Mouse (Mus musculus) intestine, postnatal 0 days (tissue): ENCODE results near the gene Plxdc1. TPM values are rescaled to one million over a fixed set of nuclear protein-coding genes. Genes with fewer than 3 reads are reported as not detected.

Experiments
- ATAC-seq: fragments of 200-750 bp; cut with Nextera tagmentation; 2 replicates; pipeline ENCODE4 v1.8.0; 2017; ENCODE audit warnings: mild to moderate bottlenecking, moderate TSS enrichment, moderate library complexity
- H3K27ac ChIP-seq: fragments of 300-500 bp; sonication (generic); 2 replicates; pipeline ENCODE4 v1.5.1; 2014; ENCODE audit warnings: mild to moderate bottlenecking, low read depth, low read length, moderate library complexity
- H3K27me3 ChIP-seq: fragments of 300-500 bp; sonication (generic); replicated peaks from 2 replicates; pipeline ENCODE4 v1.6.1; 2014; ENCODE audit warnings: low read length, mixed read lengths; ENCODE audit not compliant: control insufficient read depth, insufficient read depth
- H3K36me3 ChIP-seq: fragments of 300-500 bp; sonication (generic); 2 replicates; pipeline ENCODE4 v1.6.1; 2014; ENCODE audit warnings: mild to moderate bottlenecking, moderate library complexity; ENCODE audit not compliant: control insufficient read depth, insufficient read depth
- H3K4me1 ChIP-seq: fragments of 300-500 bp; sonication (generic); replicated peaks from 2 replicates; pipeline ENCODE4 v1.6.1; 2014; ENCODE audit warnings: antibody characterized with exemption, low read length, mixed read lengths; ENCODE audit not compliant: control insufficient read depth, insufficient read depth
- H3K4me2 ChIP-seq: fragments of 300-500 bp; sonication (generic); replicated peaks from 2 replicates; pipeline ENCODE4 v1.6.1; 2014; ENCODE audit warnings: low read depth, mild to moderate bottlenecking, moderate library complexity
- H3K4me3 ChIP-seq: fragments of 300-500 bp; sonication (generic); 2 replicates; pipeline ENCODE4 v1.5.1; 2014; ENCODE audit warnings: low read depth, low read length
- H3K9ac ChIP-seq: fragments of 300-500 bp; sonication (generic); 2 replicates; pipeline ENCODE4 v1.6.1; 2014; ENCODE audit warnings: mild to moderate bottlenecking, low read depth, low read length
- H3K9me3 ChIP-seq: fragments of 300-500 bp; sonication (generic); 2 replicates; pipeline ENCODE4 v1.6.1; 2016; ENCODE audit warnings: mixed run types; ENCODE audit not compliant: control insufficient read depth
- CTCF ChIP-seq: sonication (generic); IDR thresholded peaks from 2 replicates; pipeline ENCODE4 v1.5.1; 2016; ENCODE audit warnings: low read depth, mild to moderate bottlenecking, control low read depth, antibody characterized with exemption, moderate library complexity
- WGBS: fragments of 180-500 bp; shearing (Covaris S2); extraction: QIAGEN DNeasy Blood & Tissue Kit; methylation state at CpG from one replicate; pipeline ENCODE4 v1.1.7; 2014; 5-methylcytosine and 5-hydroxymethylcytosine counted together
- polyA plus RNA-seq: library from polyadenylated mRNA; unstranded; fragments of >200 nt; fragmentation: Nextera tagmentation; extraction: Ambion mirVana; gene quantifications from 2 replicates; pipeline ENCODE4 v1.2.1, GENCODE M21; 2015

The Plxdc1 gene
- polyA plus RNA-seq, 1 experiment from 2014 or later = 0.30 TPM

DNA sequence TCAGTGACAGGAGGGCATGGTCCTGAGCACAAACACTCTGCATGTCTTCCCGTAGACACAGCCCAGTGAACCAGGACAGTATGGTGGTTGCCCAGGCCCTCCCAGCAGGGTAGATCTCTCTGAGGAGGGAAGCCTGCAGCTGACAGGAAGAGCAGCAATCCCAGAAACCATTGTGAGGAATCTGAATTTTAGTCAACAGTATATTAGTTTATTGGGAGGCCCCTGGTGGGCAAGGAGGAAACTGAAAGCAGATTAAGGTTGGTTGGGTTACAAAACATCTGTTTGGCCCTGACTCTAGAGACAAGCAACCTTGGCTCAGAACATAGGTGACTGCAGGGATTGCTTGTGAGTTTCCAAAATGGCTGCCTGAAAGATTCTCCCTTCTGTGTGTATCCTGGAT lies 2.3 kb downstream of the Plxdc1 start:
- H3K9ac ChIP-seq = no peak overlapping the region
- TF ChIP-seq CTCF = no peak
- H3K9me3 ChIP-seq = no peaks in the 10 kb centered on the region
- H3K36me3 ChIP-seq = no peaks in the 10 kb centered on the region
- no peak overlapping the region for H3K4me3 ChIP-seq
- H3K4me1 ChIP-seq = 0 out of 2 replicates have a peak, but pooled peaks cover 3% of the 10 kb centered on the region
- peaks cover 16% of the 10 kb centered on the region; the same call in 1 of the 2 replicates for H3K27me3 ChIP-seq
- no peak for ATAC-seq
- 77% methylated on average over 1 of the region's 1 CpGs for WGBS
- no peak overlapping the region for H3K4me2 ChIP-seq
- H3K27ac ChIP-seq = no peak overlapping the region

- H3K4me3 ChIP-seq = no peak overlapping the region
- no peak for ATAC-seq
Observed at GRCm38 (mm10) chr11:97983506-97983905, 2.7 kb downstream of the Plxdc1 start.

DNA sequence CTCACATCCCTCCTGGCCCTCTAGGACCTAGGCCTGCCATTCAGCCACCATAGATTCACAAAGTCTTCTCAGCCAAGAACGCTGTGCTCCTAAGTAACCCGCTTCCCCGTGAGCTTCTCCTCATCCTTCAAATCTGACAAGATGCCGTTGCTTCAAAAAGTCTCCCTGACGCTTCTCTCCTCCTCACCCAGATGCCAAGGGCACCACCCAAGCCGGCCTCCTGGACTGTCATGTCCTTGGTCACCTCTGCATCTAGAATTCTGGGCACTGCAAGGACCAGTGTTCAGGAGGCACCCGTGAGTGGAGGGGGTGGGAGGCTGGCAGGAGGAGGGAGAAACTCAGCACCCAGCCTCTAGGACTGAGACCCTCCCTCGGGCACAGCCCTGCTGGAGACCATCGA lies 3.5 kb downstream of the Plxdc1 start:
- no peaks in the 10 kb centered on the region for H3K36me3 ChIP-seq
- H3K9me3 ChIP-seq = no peaks in the 10 kb centered on the region
- 0 out of 2 replicates have a peak, but pooled peaks cover 3% of the 10 kb centered on the region for H3K4me1 ChIP-seq
- no peak overlapping the region for H3K9ac ChIP-seq
- no peak for ATAC-seq
- peaks cover 16% of the 10 kb centered on the region; the same call in 1 of the 2 replicates for H3K27me3 ChIP-seq
- no peak for TF ChIP-seq CTCF
- no peak overlapping the region for H3K4me2 ChIP-seq
- H3K4me3 ChIP-seq = no peak overlapping the region
- 82% methylated on average over 9 of the region's 9 CpGs for whole genome bisulfite sequencing
- H3K27ac ChIP-seq = no peak overlapping the region

More at GRCm38 (mm10) chr11:97983506-97983905, 2.7 kb downstream of the Plxdc1 start:
- 0 out of 2 replicates have a peak, but pooled peaks cover 3% of the 10 kb centered on the region for H3K4me1 ChIP-seq
- WGBS = 81% methylated on average over 3 of the region's 3 CpGs
- no peak overlapping the region for H3K27ac ChIP-seq
- H3K4me2 ChIP-seq = no peak overlapping the region
- no peaks in the 10 kb centered on the region for H3K9me3 ChIP-seq
- no peaks in the 10 kb centered on the region for H3K36me3 ChIP-seq
- H3K27me3 ChIP-seq = peaks cover 16% of the 10 kb centered on the region; the same call in 1 of the 2 replicates
- H3K9ac ChIP-seq = no peak overlapping the region
- TF ChIP-seq CTCF = no peak

GRCm38 (mm10) chr11:97980531-97980966 lies 5.7 kb downstream of the Plxdc1 start:
- no peak for ATAC-seq
- no peak overlapping the region for H3K4me2 ChIP-seq
- 68% methylated on average over 9 of the region's 9 CpGs for WGBS

DNA sequence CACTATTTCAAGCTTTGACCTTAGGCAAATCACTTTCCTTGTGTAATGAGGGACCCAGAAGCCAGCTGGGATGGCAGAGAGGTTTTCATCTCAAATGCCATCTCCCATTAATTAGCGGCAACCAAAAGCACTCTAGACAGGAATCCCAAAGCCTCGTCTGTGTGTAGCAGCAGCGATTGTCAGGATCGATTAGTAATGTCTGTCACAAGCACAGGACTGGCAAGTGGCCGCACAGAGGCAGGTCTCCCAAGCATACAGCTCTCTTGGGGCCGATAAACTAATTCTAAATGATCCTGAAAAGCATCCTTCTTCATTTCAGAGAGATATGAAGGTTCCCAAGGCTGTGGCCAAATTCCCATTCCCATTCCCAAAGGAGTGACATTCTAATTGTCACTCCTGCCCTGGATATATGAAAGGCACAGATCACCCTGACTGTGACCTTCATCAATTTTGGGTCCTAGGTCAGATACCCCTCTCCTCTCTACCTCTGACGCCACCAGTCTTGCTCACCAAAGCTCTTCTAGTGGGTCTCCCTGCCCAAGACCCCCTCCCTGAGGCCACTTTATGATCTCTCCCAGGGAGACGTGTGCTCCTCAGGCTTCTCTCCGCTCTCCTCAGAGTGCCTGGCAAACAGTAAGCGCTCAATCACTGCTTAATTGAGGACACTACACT lies 6.3 kb downstream of the Plxdc1 start:
- H3K4me3 ChIP-seq = no peak overlapping the region
- no peaks in the 10 kb centered on the region for H3K4me1 ChIP-seq
- TF ChIP-seq CTCF = no peak
- no peak for ATAC-seq
- H3K27me3 ChIP-seq = peaks cover 7% of the 10 kb centered on the region; the same call in 1 of the 2 replicates
- H3K36me3 ChIP-seq = no peaks in the 10 kb centered on the region
- H3K4me2 ChIP-seq = no peak overlapping the region
- no peaks in the 10 kb centered on the region for H3K9me3 ChIP-seq
- H3K9ac ChIP-seq = no peak overlapping the region
- 66% methylated on average over 10 of the region's 10 CpGs for WGBS
- H3K27ac ChIP-seq = no peak overlapping the region

More at GRCm38 (mm10) chr11:97980531-97980966, 5.7 kb downstream of the Plxdc1 start:
- Histone ChIP-seq H3K9me3 (no peaks in the 10 kb centered on the region), H3K4me3 (no peak overlapping the region), H3K27ac (no peak overlapping the region), H3K4me1 (no peaks in the 10 kb centered on the region), H3K9ac (no peak overlapping the region), H3K27me3 (peaks cover 7% of the 10 kb centered on the region; the same call in 1 of the 2 replicates), H3K36me3 (no peaks in the 10 kb centered on the region)
- no peak for TF ChIP-seq CTCF

GRCm38 (mm10) chr11:97978392-97978791 lies 7.9 kb downstream of the Plxdc1 start:
- no peak overlapping the region for H3K9ac ChIP-seq
- no peaks in the 10 kb centered on the region for H3K4me1 ChIP-seq
- no peak overlapping the region for H3K4me3 ChIP-seq
- no peaks in the 10 kb centered on the region for H3K27me3 ChIP-seq
- WGBS = 81% methylated on average over 13 of the region's 13 CpGs
- ATAC-seq = no peak
- H3K4me2 ChIP-seq = no peak overlapping the region
- H3K36me3 ChIP-seq = no peaks in the 10 kb centered on the region
- H3K9me3 ChIP-seq = no peaks in the 10 kb centered on the region
- TF ChIP-seq CTCF = no peak
- H3K27ac ChIP-seq = no peak overlapping the region
